Mouse (Mus musculus): Measurements from ENCODE around the gene Gnpat. TPM values are rescaled to one million over a fixed set of nuclear protein-coding genes. Genes with fewer than 3 reads are reported as not detected.

Gene Gnpat
- polyA plus RNA-seq, 1 experiment: 101 TPM

DNA sequence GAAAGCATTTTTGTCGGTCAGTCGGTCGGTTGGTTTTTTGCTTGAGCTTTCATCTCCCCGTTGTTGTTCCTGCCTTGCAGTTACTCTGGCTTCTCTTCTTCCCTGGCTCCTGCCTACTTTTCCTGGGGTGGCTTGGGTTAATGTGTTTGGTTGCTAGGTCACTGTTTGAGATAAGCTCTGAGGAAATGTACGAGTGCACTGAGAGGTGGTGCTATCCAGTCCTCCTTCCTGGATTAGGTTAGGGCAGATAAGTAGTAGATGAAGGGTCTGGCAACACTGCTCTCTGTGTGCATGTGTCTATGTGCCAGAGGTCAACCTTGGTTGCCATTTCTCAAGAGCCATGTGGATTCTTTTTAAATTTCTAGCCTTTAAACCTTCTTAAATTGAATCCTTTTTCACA, 9.9 kb downstream of the Gnpat start:
- no peak for TF ChIP-seq GATA1 (IDR thresholded peaks at IDR 0.05; ENCODE audit: low read length)

DNA sequence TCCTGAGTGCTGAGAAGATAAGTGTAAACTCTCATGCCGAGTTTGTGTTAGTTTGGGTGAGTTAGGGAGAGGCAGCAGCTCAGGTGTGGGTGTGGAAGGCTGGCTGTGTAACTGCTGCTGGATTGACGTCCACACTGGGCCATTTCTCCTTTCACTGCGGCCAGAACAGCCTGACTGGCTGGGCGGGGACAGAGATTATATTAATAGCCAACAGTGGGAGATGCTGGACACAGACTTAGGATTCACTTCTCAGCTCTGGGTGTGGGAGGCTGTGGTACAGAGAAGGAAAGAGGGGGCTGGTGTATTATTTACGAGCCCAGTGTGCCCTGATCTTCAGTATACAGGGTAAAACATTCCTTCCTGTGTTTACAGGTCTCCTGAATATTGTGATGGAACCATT, 15.3 kb downstream of the Gnpat start:
- TF ChIP-seq GATA1 (IDR thresholded peaks at IDR 0.05; ENCODE audit: low read length): no peak

DNA sequence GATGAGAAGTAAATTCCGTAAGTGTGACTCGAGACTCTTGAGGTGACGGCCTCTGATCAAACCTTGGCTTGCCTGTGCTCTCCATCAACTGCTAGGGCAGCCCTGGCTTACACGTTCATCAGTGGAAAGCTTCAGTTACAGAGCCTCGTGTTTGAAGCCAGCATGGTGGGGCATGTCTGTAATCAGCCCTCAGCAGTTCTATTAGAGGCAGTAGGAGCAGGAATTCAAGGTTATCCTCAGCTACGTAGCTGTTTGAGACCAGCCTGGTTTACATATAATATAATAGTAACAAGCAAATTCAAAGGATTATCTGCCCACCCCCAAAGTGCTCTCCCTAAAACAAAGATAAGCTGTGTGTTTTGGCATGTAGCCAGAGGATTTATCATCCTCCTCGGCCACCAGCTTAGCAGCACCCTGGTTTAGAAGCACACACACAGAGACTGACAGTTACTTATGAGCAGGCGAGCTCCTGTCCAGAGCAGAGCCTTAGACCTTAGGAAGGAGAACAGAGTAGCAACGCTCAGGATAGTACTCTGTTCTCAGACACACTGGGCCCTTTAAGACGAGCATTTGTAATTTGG, 16.2 kb downstream of the Gnpat start:
- TF ChIP-seq GATA1 (IDR thresholded peaks at IDR 0.05; ENCODE audit: low read length): no peak

DNA sequence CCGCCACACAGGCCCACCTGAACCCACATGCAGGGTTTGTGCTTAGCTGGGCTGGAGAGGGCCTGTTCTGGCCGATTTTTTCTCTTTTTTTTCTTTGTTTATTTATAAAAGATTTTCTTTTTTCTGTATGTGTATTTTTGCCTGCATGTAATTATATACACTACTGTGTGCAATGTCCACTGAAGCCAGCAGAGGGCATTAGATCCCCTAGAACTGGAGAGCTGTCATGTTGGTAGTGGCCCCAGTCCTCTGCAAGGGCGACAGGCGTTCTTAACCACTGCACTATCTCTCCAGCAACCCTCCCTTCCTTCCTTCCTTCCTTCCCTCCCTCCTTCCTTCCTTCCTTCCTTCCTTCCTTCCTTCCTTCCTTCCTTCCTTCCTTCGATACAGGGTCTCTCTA, 25.6 kb downstream of the Gnpat start:
- TF ChIP-seq GATA1 (IDR thresholded peaks at IDR 0.05; ENCODE audit: low read length): no peak

DNA sequence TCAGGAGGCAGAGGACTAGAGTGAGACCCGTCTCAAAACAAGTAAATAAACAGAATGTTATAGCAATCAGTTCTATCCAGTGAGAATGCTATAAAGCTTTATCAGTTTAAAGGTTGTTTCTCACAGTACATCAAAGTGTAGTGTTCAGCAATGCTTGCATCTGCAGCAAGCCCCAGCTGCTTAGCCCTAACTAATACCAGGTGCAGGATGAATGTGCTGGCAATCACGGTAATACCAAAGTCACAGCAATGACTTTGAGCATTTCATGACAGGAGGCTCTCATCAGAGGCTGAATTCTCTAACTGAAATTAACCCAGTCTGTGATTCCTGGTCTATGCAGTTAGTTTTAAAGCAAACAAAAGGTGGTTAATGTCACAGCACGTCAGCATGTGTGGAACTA, 29.8 kb downstream of the Gnpat start:
- no peak for TF ChIP-seq GATA1 (IDR thresholded peaks at IDR 0.05; ENCODE audit: low read length)

DNA sequence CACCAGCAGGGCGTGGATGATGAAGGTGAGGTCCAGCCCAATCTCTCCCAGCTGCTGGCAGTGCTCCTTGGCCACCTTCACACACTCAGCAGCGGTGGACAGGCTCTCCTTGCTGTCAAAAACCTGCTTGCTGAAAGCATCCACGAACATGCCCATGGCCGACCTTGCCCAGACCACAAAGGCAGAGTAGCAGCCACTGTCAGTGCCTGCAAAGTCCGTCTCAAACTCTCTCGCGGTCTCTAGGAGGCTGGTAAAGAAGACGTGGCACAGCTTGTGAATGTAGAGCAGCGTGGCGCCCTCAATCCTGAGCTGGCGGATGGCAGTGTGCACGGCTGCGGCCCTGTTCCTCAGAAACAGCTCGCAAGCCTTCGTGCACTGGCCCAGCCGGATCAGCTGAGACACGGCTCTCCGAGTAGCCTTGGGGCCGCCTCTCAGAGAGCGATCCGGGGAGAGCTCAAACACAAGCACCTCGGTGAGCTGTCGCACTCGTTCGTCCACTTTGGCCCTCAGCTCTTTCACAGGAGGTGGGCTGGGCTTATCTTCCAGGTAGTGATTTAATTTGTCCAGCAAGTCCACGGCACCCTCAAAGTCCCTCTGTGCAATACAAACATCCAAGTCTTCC, 33.3 kb downstream of the Gnpat start:
- TF ChIP-seq GATA1 (IDR thresholded peaks at IDR 0.05; ENCODE audit: low read length): no peak

DNA sequence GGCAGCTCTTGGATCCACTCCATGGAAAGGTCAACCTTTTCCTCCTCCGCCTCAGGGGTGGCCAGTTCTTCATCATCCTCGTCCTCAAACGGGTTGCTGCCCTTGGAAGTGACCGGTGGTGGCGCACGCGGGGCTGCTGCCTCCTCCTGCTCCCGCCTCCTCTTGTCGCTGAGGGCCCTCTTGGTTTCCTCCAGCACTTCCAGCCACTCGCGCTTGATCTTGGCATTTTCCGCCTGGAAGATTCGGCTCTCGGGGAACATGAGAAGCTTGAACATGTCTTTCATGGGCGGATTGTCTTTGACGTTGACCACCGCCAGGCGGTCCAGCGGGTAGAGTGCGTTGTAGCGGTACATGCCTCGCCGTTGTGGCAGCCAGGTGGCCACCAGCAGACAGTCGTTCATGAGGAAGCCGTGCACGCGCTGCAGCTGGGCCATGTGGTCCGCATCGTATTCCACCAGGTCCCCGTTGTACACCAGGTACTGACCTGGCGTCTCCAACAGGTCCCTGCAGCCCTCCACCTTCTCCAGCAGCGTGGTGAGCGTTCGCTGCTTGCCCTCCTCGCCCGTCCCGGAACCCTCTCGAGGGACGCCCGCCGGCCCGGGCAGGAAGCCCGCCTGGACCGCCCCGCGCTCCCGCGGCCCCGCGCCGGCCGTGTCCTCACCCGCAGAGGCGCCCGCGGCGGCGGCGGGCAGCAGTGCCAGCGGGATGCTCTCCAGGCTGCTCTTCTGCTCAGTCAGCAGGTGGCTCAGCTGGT, 34.0 kb downstream of the Gnpat start:
- TF ChIP-seq GATA1 (IDR thresholded peaks at IDR 0.05; ENCODE audit: low read length): no peak

DNA sequence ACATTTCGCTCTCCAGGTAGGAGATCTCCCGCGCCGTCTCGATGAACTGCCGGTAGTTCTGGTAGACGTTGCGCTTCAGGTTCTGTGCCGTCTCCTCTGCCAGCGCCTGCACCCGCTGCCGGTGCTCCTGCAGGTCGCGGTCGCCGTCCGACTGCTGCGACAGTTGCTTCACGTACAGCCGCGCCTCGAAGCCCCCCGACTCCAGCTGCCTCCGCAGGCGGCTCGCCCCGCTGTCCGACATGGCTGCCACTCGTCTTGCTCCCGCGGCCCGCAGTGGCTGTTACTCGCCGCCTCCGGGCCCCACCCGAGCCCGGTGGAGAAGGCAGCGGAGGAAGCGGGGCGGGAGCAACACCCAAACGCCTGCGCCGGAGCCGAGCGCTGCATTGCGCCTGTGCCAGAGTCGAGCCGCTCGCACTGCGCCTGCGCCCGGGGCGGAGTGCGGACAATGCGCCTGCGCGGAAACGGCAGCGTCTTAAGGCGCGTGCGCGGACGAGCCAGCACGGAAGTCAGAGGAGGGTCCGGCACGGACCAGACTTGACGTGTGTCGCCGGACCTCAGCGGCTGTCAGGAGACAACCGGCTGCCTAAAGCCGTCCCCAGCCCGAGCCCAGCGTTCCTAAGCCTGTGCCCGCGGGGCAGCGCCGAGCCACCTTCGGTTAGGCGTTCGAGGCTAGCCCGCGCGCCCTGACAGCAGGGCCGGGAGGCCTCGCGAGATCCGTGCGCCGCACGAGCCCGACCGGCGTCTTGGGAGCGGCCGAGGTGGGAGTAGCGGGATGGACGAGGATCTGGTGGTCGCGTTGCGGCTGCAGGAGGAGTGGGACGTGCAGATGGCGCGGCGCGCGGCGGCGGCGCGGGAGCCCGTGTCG, 34.8 kb downstream of the Gnpat start, which contains the start of the genes Exoc8 and Sprtn:
Exoc8 (minus strand) TSS at position 320 of the 865 bp plus-strand sequence.
Sprtn (plus strand) TSS at position 501 of the 865 bp plus-strand sequence.
- TF ChIP-seq GATA1 (IDR thresholded peaks at IDR 0.05; ENCODE audit: low read length): no peak

DNA sequence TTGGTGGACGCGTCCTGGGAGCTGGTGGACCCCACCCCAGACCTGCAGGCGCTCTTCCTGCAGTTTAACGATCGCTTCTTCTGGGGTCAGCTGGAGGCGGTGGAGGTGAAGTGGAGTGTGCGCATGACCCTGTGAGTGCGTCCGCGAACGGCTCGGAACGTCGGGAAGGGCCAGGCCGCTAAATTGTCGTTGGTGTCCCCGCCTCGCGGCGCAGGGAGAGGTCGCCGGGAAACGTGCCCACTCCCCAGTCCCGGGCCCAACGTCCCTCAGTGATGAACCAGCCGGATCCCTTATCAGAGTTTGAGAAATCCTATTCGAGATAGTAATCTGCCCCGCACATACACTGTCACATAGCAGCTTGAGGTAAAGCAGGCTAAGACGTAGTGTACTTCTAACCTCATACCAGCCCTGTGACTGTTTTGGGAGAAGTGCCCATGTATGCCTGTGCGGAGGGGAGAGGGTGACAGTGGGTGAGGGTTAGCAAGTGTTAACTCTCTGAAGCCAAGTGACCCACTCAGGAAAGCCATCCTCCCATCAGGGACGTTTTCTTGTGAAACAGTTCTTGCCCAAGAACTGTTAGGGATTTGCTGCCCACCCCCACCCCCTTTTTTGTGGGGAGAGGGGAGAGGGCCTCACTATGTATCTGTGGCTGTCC, 35.5 kb downstream of the Gnpat start:
- TF ChIP-seq GATA1 (IDR thresholded peaks at IDR 0.05; ENCODE audit: low read length): no peak

DNA sequence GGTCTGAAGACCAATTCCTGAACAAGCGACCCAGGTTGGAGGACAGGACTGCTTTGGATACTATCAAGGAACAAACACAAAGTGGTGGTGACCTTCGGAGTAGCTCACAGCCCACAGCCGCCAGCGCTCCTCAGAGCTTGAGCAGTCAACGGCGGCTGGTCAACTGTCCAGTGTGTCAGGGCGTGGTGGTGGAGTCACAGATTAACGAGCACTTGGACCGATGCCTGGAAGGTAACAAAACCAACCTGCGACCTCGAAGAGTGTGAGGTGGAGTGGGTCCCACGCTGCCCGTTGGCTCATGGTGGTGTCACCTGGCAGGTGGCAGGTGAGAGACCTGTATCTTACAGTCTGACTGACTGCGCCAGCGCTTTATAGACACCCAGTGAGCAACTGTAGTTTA, 40.4 kb downstream of the Gnpat start:
- TF ChIP-seq GATA1 (IDR thresholded peaks at IDR 0.05; ENCODE audit: low read length): no peak

DNA sequence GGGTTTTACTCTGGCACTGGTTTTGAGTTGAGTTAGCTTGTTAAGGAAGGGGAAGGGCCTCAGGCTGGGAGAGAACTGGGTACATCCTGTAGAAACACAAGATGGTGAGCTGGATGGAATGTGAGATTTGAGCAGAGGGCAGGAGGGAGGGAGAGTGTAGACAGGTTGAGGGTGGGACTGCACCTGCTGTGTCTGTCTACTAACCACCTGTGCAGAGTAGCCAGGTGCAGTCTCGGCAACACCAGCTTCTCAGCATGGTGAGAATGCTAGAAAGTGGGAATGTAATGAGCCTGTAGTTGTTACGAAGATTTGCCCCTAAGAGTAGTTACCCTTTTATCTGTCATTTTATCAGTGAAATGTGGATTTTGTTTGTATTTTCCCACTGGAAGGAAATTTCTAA, 42.6 kb downstream of the Gnpat start:
- no peak for TF ChIP-seq GATA1 (IDR thresholded peaks at IDR 0.05; ENCODE audit: low read length)

DNA sequence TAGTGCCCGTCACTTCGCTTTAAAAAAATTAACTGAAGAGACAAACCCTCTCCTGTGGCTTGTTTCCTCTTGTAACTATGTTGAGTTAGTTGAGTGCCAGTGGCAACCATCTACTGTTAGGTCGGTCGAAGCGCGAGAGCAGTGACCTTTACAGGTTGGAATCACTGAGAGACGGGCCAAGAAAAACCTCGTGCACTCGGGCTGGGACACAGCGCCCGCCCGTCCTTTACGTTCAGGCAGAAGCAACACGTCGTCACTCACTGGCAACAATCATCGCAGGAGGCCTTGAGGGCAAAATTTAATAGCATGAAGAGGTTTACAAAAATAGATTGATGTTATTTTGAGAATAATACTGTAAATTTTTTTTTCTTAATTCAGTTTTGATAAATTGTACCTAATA, 47.1 kb downstream of the Gnpat start:
- TF ChIP-seq GATA1 (IDR thresholded peaks at IDR 0.05; ENCODE audit: low read length): no peak

DNA sequence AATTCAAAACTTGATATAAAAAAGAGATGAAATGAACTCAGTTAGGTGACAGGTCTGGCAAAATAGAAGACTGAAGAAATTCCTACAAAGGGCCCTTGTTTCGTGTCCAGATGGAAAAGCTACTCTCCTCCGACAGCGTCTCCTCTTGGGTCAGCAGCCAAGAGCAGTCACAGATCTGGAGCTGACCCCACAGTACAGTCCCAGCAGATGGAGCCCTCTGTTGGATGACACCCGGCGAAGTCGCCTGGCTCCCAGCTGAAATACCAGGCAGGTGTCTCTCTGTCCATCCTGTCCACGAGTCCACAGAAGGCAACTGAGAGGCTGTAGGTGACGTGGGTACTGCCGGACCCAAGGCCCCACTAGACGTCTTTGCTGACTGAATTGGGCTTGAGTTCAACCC, 47.5 kb downstream of the Gnpat start:
- no peak for TF ChIP-seq GATA1 (IDR thresholded peaks at IDR 0.05; ENCODE audit: low read length)

DNA sequence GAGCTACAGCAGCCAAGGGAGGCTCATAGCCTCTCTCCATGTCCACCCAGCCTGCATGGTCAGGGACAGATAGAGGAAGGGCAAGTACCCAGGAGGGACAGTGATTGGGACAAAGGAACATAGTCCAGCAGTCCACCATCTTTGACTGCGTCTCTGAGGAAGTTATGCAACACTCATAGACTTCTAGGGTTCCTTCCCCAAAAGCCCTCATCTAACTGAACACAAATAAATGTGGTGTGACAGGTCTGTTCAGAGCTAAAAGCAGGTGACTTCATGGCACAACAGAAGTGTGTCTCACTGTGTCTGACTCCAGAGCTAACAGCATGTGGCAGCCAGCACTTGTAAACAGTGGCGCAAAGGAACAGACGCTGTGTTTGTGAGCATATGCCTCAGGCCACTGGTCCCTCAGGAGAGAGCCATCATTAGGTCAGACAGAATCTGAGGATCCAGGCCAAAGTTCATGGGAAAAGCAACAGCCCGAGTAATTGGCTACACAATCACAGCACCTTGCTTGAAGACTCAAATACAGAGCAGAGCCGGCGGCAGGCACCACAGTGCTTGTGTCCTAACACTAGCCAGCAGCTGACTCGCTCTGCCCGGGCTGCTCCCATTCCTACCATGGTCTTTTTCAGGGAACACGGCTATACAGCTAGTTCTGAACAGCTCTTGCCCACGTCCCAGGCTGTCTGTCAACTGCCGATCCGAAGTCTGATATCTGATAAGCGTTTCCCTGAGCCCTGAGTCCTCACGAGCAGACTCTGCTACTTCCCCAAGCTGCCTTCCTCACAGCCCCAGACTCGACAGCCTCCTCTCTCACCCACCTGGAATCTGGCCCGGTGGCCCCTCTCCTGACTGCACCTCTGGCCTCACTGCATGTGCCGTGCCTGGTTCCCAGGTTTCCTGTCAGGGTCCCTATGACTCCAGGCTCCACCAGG, 49.4 kb downstream of the Gnpat start:
- TF ChIP-seq GATA1 (IDR thresholded peaks at IDR 0.05; ENCODE audit: low read length): no peak

Measured in G1E-ER4 (cell line).